Mouse (Mus musculus) hindbrain, embryonic 15.5 days (tissue): ENCODE results near the gene Gm20388. TPM values are rescaled to one million over a fixed set of nuclear protein-coding genes. Genes with fewer than 3 reads are reported as not detected.

Experiments
- ATAC-seq: fragments of 200-750 bp; cut with Nextera tagmentation; 2 replicates; pipeline ENCODE4 v1.8.0; 2017; ENCODE audit warnings: low read depth, moderate number of reproducible peaks, moderate TSS enrichment; ENCODE audit not compliant: low FRiP score
- H3K27ac ChIP-seq: fragments of 300-500 bp; sonication (generic); replicated peaks from 2 replicates; pipeline ENCODE4 v1.5.1; 2015; ENCODE audit warnings: mild to moderate bottlenecking, inconsistent platforms
- H3K27me3 ChIP-seq: fragments of 300-500 bp; sonication (generic); 2 replicates; pipeline ENCODE4 v1.6.1; 2015; ENCODE audit warnings: control low read depth, inconsistent platforms
- H3K36me3 ChIP-seq: fragments of 300-500 bp; sonication (generic); 2 replicates; pipeline ENCODE4 v1.6.1; 2015; ENCODE audit warnings: control low read depth, inconsistent platforms
- H3K4me1 ChIP-seq: fragments of 300-500 bp; sonication (generic); replicated peaks from 2 replicates; pipeline ENCODE4 v1.6.1; 2015; ENCODE audit warnings: control low read depth, inconsistent platforms
- H3K4me2 ChIP-seq: fragments of 300-500 bp; sonication (generic); 2 replicates; pipeline ENCODE4 v1.6.1; 2015; ENCODE audit warnings: moderate library complexity, mild to moderate bottlenecking, inconsistent platforms
- H3K4me3 ChIP-seq: fragments of 300-500 bp; sonication (generic); 2 replicates; pipeline ENCODE4 v1.5.1; 2015; ENCODE audit warnings: mild to moderate bottlenecking, inconsistent platforms
- H3K9ac ChIP-seq: fragments of 300-500 bp; sonication (generic); 2 replicates; pipeline ENCODE4 v1.6.1; 2015; ENCODE audit warnings: inconsistent platforms
- H3K9me3 ChIP-seq: fragments of 300-500 bp; sonication (generic); 2 replicates; pipeline ENCODE4 v1.6.1; 2016; ENCODE audit warnings: control low read depth, inconsistent platforms
- WGBS: fragments of 180-500 bp; shearing (Covaris S2); methylation state at CpG from one replicate; pipeline ENCODE4 v1.1.7; 2015; 5-methylcytosine and 5-hydroxymethylcytosine counted together
- polyA plus RNA-seq: library from polyadenylated mRNA; unstranded; fragments of >200 nt; fragmentation: Nextera tagmentation; extraction: Ambion mirVana; gene quantifications from 2 replicates; pipeline ENCODE4 v1.2.1, GENCODE M21; 2015

Gm20388 gene
- polyA plus RNA-seq, 1 experiment from 2014 or later: 5.4 TPM

- H3K4me1 ChIP-seq: no peaks in the 10 kb centered on the region
- no peak overlapping the region for H3K4me2 ChIP-seq
These were observed 2957.3 kb downstream of the Gm20388 start for GRCm38 (mm10) chr8:122867982-122868381.

GRCm38 (mm10) chr8:122870377-122870863 lies 2959.8 kb downstream of the Gm20388 start:
- H3K27ac ChIP-seq: no peak overlapping the region
- no peak overlapping the region for H3K4me2 ChIP-seq
- WGBS: 18% methylated on average over 30 of the region's 31 CpGs

More at GRCm38 (mm10) chr8:122867982-122868381, 2957.3 kb downstream of the Gm20388 start:
- WGBS: 81% methylated on average over 6 of the region's 6 CpGs
- no peaks in the 10 kb centered on the region for H3K27me3 ChIP-seq
- no peaks in the 10 kb centered on the region for H3K36me3 ChIP-seq
- no peak overlapping the region for H3K4me3 ChIP-seq
- no peak overlapping the region for H3K9ac ChIP-seq
- no peak for ATAC-seq
- 0 out of 2 replicates have a peak, but pooled peaks cover 3% of the 10 kb centered on the region for H3K9me3 ChIP-seq
- H3K27ac ChIP-seq: no peak overlapping the region

GRCm38 (mm10) chr8:122871663-122872062 lies 2961.0 kb downstream of the Gm20388 start:
- H3K27me3 ChIP-seq: no peaks in the 10 kb centered on the region
- no peak overlapping the region for H3K4me2 ChIP-seq
- no peaks in the 10 kb centered on the region for H3K9me3 ChIP-seq
- no peak overlapping the region for H3K9ac ChIP-seq
- no peak for ATAC-seq
- H3K27ac ChIP-seq: no peak overlapping the region
- 75% methylated on average over 9 of the region's 9 CpGs for WGBS
- H3K4me1 ChIP-seq: no peaks in the 10 kb centered on the region
- H3K4me3 ChIP-seq: no peak overlapping the region
- H3K36me3 ChIP-seq: no peaks in the 10 kb centered on the region

More at GRCm38 (mm10) chr8:122870377-122870863, 2959.8 kb downstream of the Gm20388 start:
- Histone ChIP-seq H3K9ac (no peak overlapping the region), H3K4me3 (no peak overlapping the region), H3K4me1 (no peaks in the 10 kb centered on the region), H3K9me3 (0 out of 2 replicates have a peak, but pooled peaks cover 3% of the 10 kb centered on the region), H3K36me3 (no peaks in the 10 kb centered on the region), H3K27me3 (no peaks in the 10 kb centered on the region)
- ATAC-seq: no peak

GRCm38 (mm10) chr8:122873171-122873570 lies 2962.5 kb downstream of the Gm20388 start:
- H3K9me3 ChIP-seq: no peaks in the 10 kb centered on the region
- no peak overlapping the region for H3K9ac ChIP-seq
- no peak overlapping the region for H3K27ac ChIP-seq
- no peak overlapping the region for H3K4me3 ChIP-seq
- WGBS: 43% methylated on average over 6 of the region's 6 CpGs
- no peaks in the 10 kb centered on the region for H3K27me3 ChIP-seq
- H3K4me1 ChIP-seq: no peaks in the 10 kb centered on the region
- no peak for ATAC-seq
- H3K36me3 ChIP-seq: no peaks in the 10 kb centered on the region
- H3K4me2 ChIP-seq: no peak overlapping the region

- Histone ChIP-seq H3K4me1 (no peaks in the 10 kb centered on the region), H3K4me3 (no peak overlapping the region), H3K27ac (no peak overlapping the region), H3K36me3 (no peaks in the 10 kb centered on the region), H3K4me2 (no peak overlapping the region), H3K9me3 (no peaks in the 10 kb centered on the region), H3K27me3 (no peaks in the 10 kb centered on the region), H3K9ac (no peak overlapping the region)
- WGBS: 74% methylated on average over 5 of the region's 5 CpGs
- no peak for ATAC-seq
These were observed 2964.5 kb downstream of the Gm20388 start for GRCm38 (mm10) chr8:122875186-122875585.

GRCm38 (mm10) chr8:122878231-122878630 lies 2967.6 kb downstream of the Gm20388 start:
- Histone ChIP-seq H3K9me3 (no peaks in the 10 kb centered on the region), H3K4me2 (no peak overlapping the region), H3K4me1 (no peaks in the 10 kb centered on the region), H3K27ac (no peak overlapping the region), H3K27me3 (no peaks in the 10 kb centered on the region), H3K36me3 (peaks cover 13% of the 10 kb centered on the region), H3K9ac (no peak overlapping the region), H3K4me3 (no peak overlapping the region)
- ATAC-seq: no peak
- WGBS: 87% methylated on average over 3 of the region's 3 CpGs

- no peak overlapping the region for H3K4me3 ChIP-seq
- no peaks in the 10 kb centered on the region for H3K9me3 ChIP-seq
- no peak overlapping the region for H3K4me2 ChIP-seq
- no peaks in the 10 kb centered on the region for H3K4me1 ChIP-seq
- no peaks in the 10 kb centered on the region for H3K27me3 ChIP-seq
- no peak overlapping the region for H3K27ac ChIP-seq
- H3K36me3 ChIP-seq: peaks cover 30% of the 10 kb centered on the region
- no peak overlapping the region for H3K9ac ChIP-seq
- 35% methylated on average over 3 of the region's 3 CpGs for WGBS
- ATAC-seq: no peak
These were observed 2969.7 kb downstream of the Gm20388 start for GRCm38 (mm10) chr8:122880302-122880701.

GRCm38 (mm10) chr8:122883671-122884070 lies 2973.0 kb downstream of the Gm20388 start:
- Histone ChIP-seq H3K9ac (no peak overlapping the region), H3K4me1 (no peaks in the 10 kb centered on the region), H3K9me3 (no peaks in the 10 kb centered on the region), H3K27me3 (no peaks in the 10 kb centered on the region), H3K36me3 (peaks cover 64% of the 10 kb centered on the region), H3K4me3 (no peak overlapping the region), H3K27ac (no peak overlapping the region), H3K4me2 (no peak overlapping the region)
- 89% methylated on average over 10 of the region's 10 CpGs for WGBS
- ATAC-seq: no peak

GRCm38 (mm10) chr8:122891440-122891839 lies 2980.8 kb downstream of the Gm20388 start:
- Histone ChIP-seq H3K9ac (no peak overlapping the region), H3K36me3 (peaks cover 89% of the 10 kb centered on the region), H3K4me2 (no peak overlapping the region), H3K27me3 (no peaks in the 10 kb centered on the region), H3K4me3 (no peak overlapping the region), H3K27ac (no peak overlapping the region), H3K4me1 (no peaks in the 10 kb centered on the region), H3K9me3 (no peaks in the 10 kb centered on the region)
- ATAC-seq: no peak
- 87% methylated on average over 12 of the region's 12 CpGs for WGBS

- no peaks in the 10 kb centered on the region for H3K27me3 ChIP-seq
- no peak for ATAC-seq
- no peaks in the 10 kb centered on the region for H3K9me3 ChIP-seq
- H3K4me3 ChIP-seq: no peak overlapping the region
- peaks cover 86% of the 10 kb centered on the region for H3K36me3 ChIP-seq
- 93% methylated on average over 12 of the region's 12 CpGs for WGBS
- no peak overlapping the region for H3K4me2 ChIP-seq
- no peak overlapping the region for H3K9ac ChIP-seq
- H3K4me1 ChIP-seq: no peaks in the 10 kb centered on the region
- H3K27ac ChIP-seq: no peak overlapping the region
These were observed 2982.8 kb downstream of the Gm20388 start for GRCm38 (mm10) chr8:122893451-122893850.

- H3K9ac ChIP-seq: no peak overlapping the region
- H3K4me2 ChIP-seq: no peak overlapping the region
- peaks cover 65% of the 10 kb centered on the region for H3K36me3 ChIP-seq
- ATAC-seq: no peak
- WGBS: 95% methylated on average over 11 of the region's 11 CpGs
- no peak overlapping the region for H3K27ac ChIP-seq
- no peaks in the 10 kb centered on the region for H3K4me1 ChIP-seq
- H3K4me3 ChIP-seq: no peak overlapping the region
- no peaks in the 10 kb centered on the region for H3K9me3 ChIP-seq
- H3K27me3 ChIP-seq: no peaks in the 10 kb centered on the region
These were observed 2985.7 kb downstream of the Gm20388 start for GRCm38 (mm10) chr8:122896317-122896716.

- 95% methylated on average over 8 of the region's 8 CpGs for WGBS
These were observed 2986.6 kb downstream of the Gm20388 start for GRCm38 (mm10) chr8:122897200-122897599.

GRCm38 (mm10) chr8:122898018-122898417 lies 2987.4 kb downstream of the Gm20388 start:
- no peak for ATAC-seq
- no peaks in the 10 kb centered on the region for H3K4me1 ChIP-seq
- H3K27me3 ChIP-seq: no peaks in the 10 kb centered on the region
- H3K4me2 ChIP-seq: no peak overlapping the region
- no peak overlapping the region for H3K27ac ChIP-seq
- 94% methylated on average over 4 of the region's 4 CpGs for WGBS
- H3K9me3 ChIP-seq: no peaks in the 10 kb centered on the region
- H3K36me3 ChIP-seq: peaks cover 52% of the 10 kb centered on the region
- no peak overlapping the region for H3K9ac ChIP-seq
- no peak overlapping the region for H3K4me3 ChIP-seq

More at GRCm38 (mm10) chr8:122897200-122897599, 2986.6 kb downstream of the Gm20388 start:
- Histone ChIP-seq H3K9ac (no peak overlapping the region), H3K4me2 (no peak overlapping the region), H3K9me3 (no peaks in the 10 kb centered on the region), H3K4me1 (no peaks in the 10 kb centered on the region), H3K27me3 (no peaks in the 10 kb centered on the region), H3K36me3 (peaks cover 60% of the 10 kb centered on the region), H3K27ac (no peak overlapping the region), H3K4me3 (no peak overlapping the region)
- no peak for ATAC-seq
